Mouse (Mus musculus) testis, adult 2 months (tissue): Measurements from ENCODE around the gene Apol7e.
"Not testable (repeated sequence)": the region's sequence is repeated elsewhere in the genome, so short reads cannot be mapped to it uniquely, and the experiment has no call there.

Source experiments
- CTCF ChIP-seq: fragments of 200-500 bp; IDR thresholded peaks from 2 replicates; pipeline ENCODE4 v1.5.1; 2012; ENCODE audit warnings: low read depth, mild to moderate bottlenecking, inconsistent platforms, low read length, moderate library complexity; ENCODE audit not compliant: control insufficient read depth, insufficient read depth, insufficient replicate concordance
- POLR2A ChIP-seq: fragments of 200-500 bp; IDR thresholded peaks from 2 replicates; pipeline ENCODE4 v1.6.1; 2012; ENCODE audit warnings: low read depth, mild to moderate bottlenecking, inconsistent platforms, low read length, moderate library complexity; ENCODE audit not compliant: control insufficient read depth

GRCm38 (mm10) chr15:77724208-77724911 lies 25.7 kb downstream of the Apol7e start:
- not testable (repeated sequence) for TF ChIP-seq CTCF, POLR2A
